Mouse (Mus musculus) forebrain, embryonic 16.5 days (tissue): ENCODE measurements around the gene Rab6b. TPM values are rescaled to one million over a fixed set of nuclear protein-coding genes. Genes with fewer than 3 reads are reported as not detected.

Experiments
- ATAC-seq: fragments of 200-750 bp; cut with Nextera tagmentation; 2 replicates; pipeline ENCODE4 v1.8.0; 2017; ENCODE audit warnings: mild to moderate bottlenecking, moderate library complexity
- H3K27ac ChIP-seq: fragments of 300-500 bp; sonication (generic); 2 replicates; pipeline ENCODE4 v1.5.1; 2014; ENCODE audit warnings: low read length, control low read depth
- H3K27me3 ChIP-seq: fragments of 300-500 bp; sonication (generic); replicated peaks from 2 replicates; pipeline ENCODE4 v1.6.1; 2014; ENCODE audit warnings: low read length; ENCODE audit not compliant: control insufficient read depth, insufficient read depth
- H3K36me3 ChIP-seq: fragments of 300-500 bp; sonication (generic); 2 replicates; pipeline ENCODE4 v1.6.1; 2014; ENCODE audit not compliant: control insufficient read depth, insufficient read depth
- H3K4me1 ChIP-seq: fragments of 300-500 bp; sonication (generic); replicated peaks from 2 replicates; pipeline ENCODE4 v1.6.1; 2014; ENCODE audit warnings: low read length; ENCODE audit not compliant: control insufficient read depth, insufficient read depth
- H3K4me2 ChIP-seq: fragments of 300-500 bp; sonication (generic); 2 replicates; pipeline ENCODE4 v1.6.1; 2014; ENCODE audit warnings: mild to moderate bottlenecking, low read length, control low read depth
- H3K4me3 ChIP-seq: fragments of 300-500 bp; sonication (generic); replicated peaks from 2 replicates; pipeline ENCODE4 v1.5.1; 2014; ENCODE audit warnings: mild to moderate bottlenecking, low read length, control low read depth
- H3K9ac ChIP-seq: fragments of 300-500 bp; sonication (generic); replicated peaks from 2 replicates; pipeline ENCODE4 v1.6.1; 2014; ENCODE audit warnings: low read depth, low read length, control low read depth
- H3K9me3 ChIP-seq: fragments of 300-500 bp; sonication (generic); 2 replicates; pipeline ENCODE4 v1.6.1; 2016; ENCODE audit warnings: low read length; ENCODE audit not compliant: control insufficient read depth
- WGBS: fragments of 180-500 bp; shearing (Covaris S2); extraction: QIAGEN DNeasy Blood & Tissue Kit; methylation state at CpG from one replicate; pipeline ENCODE4 v1.1.7; 2014; 5-methylcytosine and 5-hydroxymethylcytosine counted together
- polyA plus RNA-seq: library from polyadenylated mRNA; unstranded; fragments of >200 nt; fragmentation: Nextera tagmentation; extraction: Ambion mirVana; gene quantifications from 2 replicates; pipeline ENCODE4 v1.2.1, GENCODE M21; 2015

The Rab6b gene
- polyA plus RNA-seq, 1 experiment from 2014 or later: 77.9 TPM

- Histone ChIP-seq H3K4me3 (peak overlapping the region; percentile 63), H3K4me2 (peak overlapping the region; percentile 74), H3K36me3 (no peaks in the 10 kb centered on the region), H3K9me3 (no peaks in the 10 kb centered on the region), H3K27ac (no peak overlapping the region), H3K27me3 (no peaks in the 10 kb centered on the region), H3K9ac (peak overlapping the region; percentile 81), H3K4me1 (peaks cover 43% of the 10 kb centered on the region)
- 26% methylated on average over 9 of the region's 11 CpGs for WGBS
- ATAC-seq: no peak
Observed at GRCm38 (mm10) chr9:103113351-103113750, 1.8 kb downstream of the Rab6b start.

GRCm38 (mm10) chr9:103114326-103114725 is 2.7 kb downstream of the Rab6b start:
- H3K36me3 ChIP-seq: no peaks in the 10 kb centered on the region
- H3K27ac ChIP-seq: no peak overlapping the region
- H3K9ac ChIP-seq: no peak overlapping the region
- peaks cover 40% of the 10 kb centered on the region for H3K4me1 ChIP-seq
- WGBS: 83% methylated on average over 8 of the region's 8 CpGs
- H3K4me2 ChIP-seq: no peak overlapping the region
- H3K27me3 ChIP-seq: no peaks in the 10 kb centered on the region
- no peak overlapping the region for H3K4me3 ChIP-seq
- ATAC-seq: no peak
- no peaks in the 10 kb centered on the region for H3K9me3 ChIP-seq

GRCm38 (mm10) chr9:103114901-103115300 is 3.3 kb downstream of the Rab6b start:
- ATAC-seq: no peak
- H3K9me3 ChIP-seq: no peaks in the 10 kb centered on the region
- H3K9ac ChIP-seq: no peak overlapping the region
- no peak overlapping the region for H3K4me3 ChIP-seq
- 93% methylated on average over 13 of the region's 13 CpGs for WGBS
- H3K36me3 ChIP-seq: no peaks in the 10 kb centered on the region
- peaks cover 36% of the 10 kb centered on the region for H3K4me1 ChIP-seq
- no peak overlapping the region for H3K27ac ChIP-seq
- H3K27me3 ChIP-seq: no peaks in the 10 kb centered on the region
- H3K4me2 ChIP-seq: no peak overlapping the region

GRCm38 (mm10) chr9:103116941-103117340 is 5.4 kb downstream of the Rab6b start:
- Histone ChIP-seq H3K4me1 (peaks cover 30% of the 10 kb centered on the region), H3K9ac (no peak overlapping the region), H3K9me3 (no peaks in the 10 kb centered on the region), H3K4me2 (no peak overlapping the region), H3K27me3 (no peaks in the 10 kb centered on the region), H3K27ac (no peak overlapping the region), H3K4me3 (no peak overlapping the region), H3K36me3 (no peaks in the 10 kb centered on the region)
- no peak for ATAC-seq
- 87% methylated on average over 4 of the region's 4 CpGs for WGBS

- no peak overlapping the region for H3K9ac ChIP-seq
- no peaks in the 10 kb centered on the region for H3K27me3 ChIP-seq
- no peak overlapping the region for H3K27ac ChIP-seq
- no peak overlapping the region for H3K4me2 ChIP-seq
- H3K9me3 ChIP-seq: no peaks in the 10 kb centered on the region
- 50% methylated on average over 5 of the region's 5 CpGs for WGBS
- no peak for ATAC-seq
- no peaks in the 10 kb centered on the region for H3K36me3 ChIP-seq
- peaks cover 30% of the 10 kb centered on the region for H3K4me1 ChIP-seq
- H3K4me3 ChIP-seq: no peak overlapping the region
Observed at GRCm38 (mm10) chr9:103117495-103117894, 5.9 kb downstream of the Rab6b start.

GRCm38 (mm10) chr9:103117951-103118350 is 6.4 kb downstream of the Rab6b start:
- H3K36me3 ChIP-seq: no peaks in the 10 kb centered on the region
- H3K4me3 ChIP-seq: no peak overlapping the region
- no peak for ATAC-seq
- no peak overlapping the region for H3K27ac ChIP-seq
- 90% methylated on average over 8 of the region's 8 CpGs for WGBS
- H3K4me2 ChIP-seq: no peak overlapping the region
- H3K4me1 ChIP-seq: peaks cover 27% of the 10 kb centered on the region
- H3K27me3 ChIP-seq: no peaks in the 10 kb centered on the region
- H3K9ac ChIP-seq: no peak overlapping the region
- no peaks in the 10 kb centered on the region for H3K9me3 ChIP-seq

- Histone ChIP-seq H3K27ac (no peak overlapping the region), H3K9me3 (no peaks in the 10 kb centered on the region), H3K9ac (no peak overlapping the region), H3K4me2 (no peak overlapping the region), H3K27me3 (no peaks in the 10 kb centered on the region), H3K36me3 (no peaks in the 10 kb centered on the region), H3K4me3 (no peak overlapping the region), H3K4me1 (peaks cover 19% of the 10 kb centered on the region)
- no peak for ATAC-seq
- WGBS: 91% methylated on average over 5 of the region's 5 CpGs
Observed at GRCm38 (mm10) chr9:103118651-103119275, 7.2 kb downstream of the Rab6b start.

- no peaks in the 10 kb centered on the region for H3K27me3 ChIP-seq
- WGBS: 86% methylated on average over 9 of the region's 9 CpGs
- H3K9ac ChIP-seq: no peak overlapping the region
- no peaks in the 10 kb centered on the region for H3K36me3 ChIP-seq
- H3K27ac ChIP-seq: no peak overlapping the region
- H3K4me3 ChIP-seq: no peak overlapping the region
- H3K4me1 ChIP-seq: peaks cover 9% of the 10 kb centered on the region; the same call in 1 of the 2 replicates
- no peaks in the 10 kb centered on the region for H3K9me3 ChIP-seq
- no peak overlapping the region for H3K4me2 ChIP-seq
- ATAC-seq: no peak
Observed at GRCm38 (mm10) chr9:103119781-103120180, 8.2 kb downstream of the Rab6b start.

- no peak for ATAC-seq
- Histone ChIP-seq H3K27me3 (no peaks in the 10 kb centered on the region), H3K4me2 (no peak overlapping the region), H3K27ac (no peak overlapping the region), H3K4me1 (0 out of 2 replicates have a peak, but pooled peaks cover 5% of the 10 kb centered on the region), H3K9ac (no peak overlapping the region), H3K9me3 (no peaks in the 10 kb centered on the region), H3K36me3 (no peaks in the 10 kb centered on the region), H3K4me3 (no peak overlapping the region)
- 53% methylated on average over 2 of the region's 2 CpGs for WGBS
Observed at GRCm38 (mm10) chr9:103120231-103120630, 8.6 kb downstream of the Rab6b start.

GRCm38 (mm10) chr9:103121546-103121945 is 10.0 kb downstream of the Rab6b start:
- H3K9me3 ChIP-seq: no peaks in the 10 kb centered on the region
- no peaks in the 10 kb centered on the region for H3K36me3 ChIP-seq
- no peaks in the 10 kb centered on the region for H3K27me3 ChIP-seq
- 0 out of 2 replicates have a peak, but pooled peaks cover 5% of the 10 kb centered on the region for H3K4me1 ChIP-seq
- no peak overlapping the region for H3K4me2 ChIP-seq
- H3K4me3 ChIP-seq: no peak overlapping the region
- ATAC-seq: no peak
- H3K9ac ChIP-seq: no peak overlapping the region
- WGBS: 86% methylated on average over 7 of the region's 7 CpGs
- no peak overlapping the region for H3K27ac ChIP-seq
